Comparison of ENCODE assay signal across 9 mouse cellular contexts in genomic region chr1:106036861-106037599, GRCm38 (mm10). TPM values are rescaled to one million over a fixed set of nuclear protein-coding genes. Genes with fewer than 3 reads are reported as not detected.
DNase-seq lines count a peak whose midpoint lies in the region; ATAC-seq lines count a peak whose summit lies in the region.
"Had no signal": no experiment of that assay in that cellular context is flagged by ENCODE, and none has a peak within 500 bp of the region (broad histone marks: within the 10 kb centered on the region; RNA-seq: fewer than 3 reads in every experiment).

No protein-coding gene starts in this region.

- no peaks in the 10 kb centered on the region for H3K9me3 ChIP-seq in embryonic facial prominence, embryonic 11.5 days (replicated peaks; ENCODE audit: control insufficient read depth, low read length)
- no peaks in the 10 kb centered on the region for H3K9me3 ChIP-seq in limb, embryonic 12.5 days
- H3K9me3 ChIP-seq in midbrain, embryonic 16.5 days (replicated peaks; ENCODE audit: control insufficient read depth, low read length, poor library complexity, severe bottlenecking) = no peaks in the 10 kb centered on the region

- H3K4me2 ChIP-seq in embryonic facial prominence, embryonic 11.5 days (ENCODE audit: low read depth, low read length) = no peak overlapping the region
- H3K4me2 ChIP-seq in limb, embryonic 12.5 days = peak overlapping the region; percentile 27
- no peak overlapping the region for H3K4me2 ChIP-seq in midbrain, embryonic 16.5 days (ENCODE audit: low read length)

- H3K4me1 ChIP-seq in embryonic facial prominence, embryonic 11.5 days (ENCODE audit: control insufficient read depth, insufficient read depth, low read length) = no peaks in the 10 kb centered on the region
- H3K4me1 ChIP-seq in limb, embryonic 12.5 days (replicated peaks) = no peaks in the 10 kb centered on the region
- no peaks in the 10 kb centered on the region for H3K4me1 ChIP-seq in midbrain, embryonic 16.5 days (ENCODE audit: control insufficient read depth, insufficient read depth, low read length)

- ATAC-seq in embryonic facial prominence, embryonic 11.5 days (replicated peaks; ENCODE audit: insufficient number of reproducible peaks, low FRiP score, low TSS enrichment, low read depth) = peak; percentile 66
- ATAC-seq in limb, embryonic 12.5 days (ENCODE audit: insufficient number of reproducible peaks, insufficient read depth, low FRiP score, low TSS enrichment, low read depth) = peak; percentile 70; the same call in 1 of the 2 replicates
- peak; percentile 79 for ATAC-seq in midbrain, embryonic 16.5 days

- DNase-seq in CD4-positive helper T cell, adult 2 months (ENCODE audit: low read depth, low spot score) = peak; percentile 45
- DNase-seq in adrenal gland, postnatal 14 days = peak; percentile 80
- DNase-seq in embryonic facial prominence, embryonic 11.5 days (ENCODE audit: low spot score) = peak; percentile 76
- peak; percentile 72 for DNase-seq in heart, adult 8-10 months (ENCODE audit: low spot score)
- peak; percentile 77 for DNase-seq in kidney, adult 9 months
- DNase-seq in spleen, postnatal 14 days (ENCODE audit: low spot score in 2 of 2) = peak; percentile 27 to 41

- no peak overlapping the region for H3K9ac ChIP-seq in embryonic facial prominence, embryonic 11.5 days (replicated peaks; ENCODE audit: low read length)
- no peak overlapping the region for H3K9ac ChIP-seq in limb, embryonic 12.5 days (replicated peaks)
- no peak overlapping the region for H3K9ac ChIP-seq in midbrain, embryonic 16.5 days (ENCODE audit: low read depth, low read length)

- H3K36me3 ChIP-seq in embryonic facial prominence, embryonic 11.5 days (replicated peaks; ENCODE audit: control insufficient read depth, insufficient read depth, low read depth, low read length) = no peaks in the 10 kb centered on the region
- peaks cover 6% of the 10 kb centered on the region; the same call in 1 of the 2 replicates for H3K36me3 ChIP-seq in limb, embryonic 12.5 days
- no peaks in the 10 kb centered on the region for H3K36me3 ChIP-seq in midbrain, embryonic 16.5 days (ENCODE audit: control insufficient read depth, insufficient read depth, low read length)

- no peak overlapping the region for H3K27ac ChIP-seq in embryonic facial prominence, embryonic 11.5 days (replicated peaks; ENCODE audit: low read depth, low read length)
- H3K27ac ChIP-seq in limb, embryonic 12.5 days = no peak overlapping the region
- H3K27ac ChIP-seq in midbrain, embryonic 16.5 days (ENCODE audit: low read length) = no peak overlapping the region

- no peaks in the 10 kb centered on the region for H3K27me3 ChIP-seq in embryonic facial prominence, embryonic 11.5 days (ENCODE audit: control insufficient read depth, insufficient read depth, low read length)
- H3K27me3 ChIP-seq in limb, embryonic 12.5 days = no peaks in the 10 kb centered on the region
- H3K27me3 ChIP-seq in midbrain, embryonic 16.5 days (ENCODE audit: control insufficient read depth, insufficient read depth, low read depth, low read length) = no peaks in the 10 kb centered on the region

- WGBS in embryonic facial prominence, embryonic 11.5 days = 64% methylated on average over 19 of the region's 19 CpGs
- WGBS in limb, embryonic 12.5 days = 60% methylated on average over 19 of the region's 19 CpGs
- WGBS in midbrain, embryonic 16.5 days = 61% methylated on average over 19 of the region's 19 CpGs

- H3K4me3 ChIP-seq in embryonic facial prominence, embryonic 11.5 days (ENCODE audit: low read depth, low read length) = no peak overlapping the region
- H3K4me3 ChIP-seq in limb, embryonic 12.5 days (replicated peaks) = no peak overlapping the region
- no peak overlapping the region for H3K4me3 ChIP-seq in midbrain, embryonic 16.5 days (ENCODE audit: low read depth, low read length)
- H3K4me3 ChIP-seq: erythroblast, embryonic 14.5 days had no signal

RNA-seq across cellular contexts. Expression of gene Zcchc2, which starts 46.8 kb away (rescaled TPM):
- total RNA-seq in adrenal gland, postnatal 14 days (2021) = 17.5 and 19.0 TPM in 2 replicates
- 1.9 and 2.8 TPM in 2 replicates for polyA plus RNA-seq in embryonic facial prominence, embryonic 11.5 days (2014; fragmentation: Nextera tagmentation; extraction: Ambion mirVana)
- 10 to 100 TPM in 1 of 4 experiments, 1 to 10 TPM in 3; 7.9 to 10.5 (median 10.0) TPM for total RNA-seq in heart, adult 8-10 months (2022)
- polyA plus RNA-seq in limb, embryonic 12.5 days (2016; fragmentation: Nextera tagmentation; extraction: Ambion mirVana) = 1.7 and 1.8 TPM in 2 replicates
- polyA plus RNA-seq in midbrain, embryonic 16.5 days (2015; fragmentation: Nextera tagmentation; extraction: Ambion mirVana) = 2.7 and 3.4 TPM in 2 replicates
